ENCODE assay signal across 23 mouse cellular contexts in genomic region chr14:79315877-79316276, GRCm38 (mm10). TPM values are rescaled to one million over a fixed set of nuclear protein-coding genes. Genes with fewer than 3 reads are reported as not detected.
DNase-seq lines count a peak whose midpoint lies in the region; ATAC-seq lines count a peak whose summit lies in the region.
"Had no signal": no experiment of that assay in that cellular context is flagged by ENCODE, and none has a peak within 500 bp of the region (broad histone marks: within the 10 kb centered on the region; RNA-seq: fewer than 3 reads in every experiment).

No protein-coding gene starts in this region.

- H3K27me3 ChIP-seq in heart, embryonic 10.5 days (ENCODE audit: insufficient read depth, poor library complexity, severe bottlenecking): no peaks in the 10 kb centered on the region
- no peaks in the 10 kb centered on the region for H3K27me3 ChIP-seq in limb, embryonic 10.5 days (ENCODE audit: low read depth, poor library complexity, severe bottlenecking)
- H3K27me3 ChIP-seq in hindbrain, embryonic 13.5 days: 0 out of 2 replicates have a peak, but pooled peaks cover 5% of the 10 kb centered on the region
- H3K27me3 ChIP-seq: kidney, embryonic 15.5 days; liver, embryonic 13.5 days; midbrain, embryonic 12.5 days; stomach, embryonic 15.5 days had no signal

- H3K4me1 ChIP-seq in heart, embryonic 10.5 days: peaks cover 11% of the 10 kb centered on the region; the same call in 1 of the 2 replicates
- H3K4me1 ChIP-seq in limb, embryonic 10.5 days: peaks cover 42% of the 10 kb centered on the region
- no peaks in the 10 kb centered on the region for H3K4me1 ChIP-seq in hindbrain, embryonic 13.5 days (replicated peaks)
- H3K4me1 ChIP-seq: stomach, embryonic 15.5 days had no signal

- H3K4me3 ChIP-seq in heart, embryonic 10.5 days: no peak overlapping the region
- H3K4me3 ChIP-seq in limb, embryonic 10.5 days: no peak overlapping the region
- no peak overlapping the region for H3K4me3 ChIP-seq in hindbrain, embryonic 13.5 days
- H3K4me3 ChIP-seq: kidney, embryonic 15.5 days; liver, embryonic 13.5 days; midbrain, embryonic 12.5 days; stomach, embryonic 15.5 days had no signal

- H3K9me3 ChIP-seq in heart, embryonic 10.5 days: no peaks in the 10 kb centered on the region
- H3K9me3 ChIP-seq in limb, embryonic 10.5 days (replicated peaks): no peaks in the 10 kb centered on the region
- no peaks in the 10 kb centered on the region for H3K9me3 ChIP-seq in hindbrain, embryonic 13.5 days
- H3K9me3 ChIP-seq: kidney, embryonic 15.5 days; liver, embryonic 13.5 days; midbrain, embryonic 12.5 days; stomach, embryonic 15.5 days had no signal

- H3K9ac ChIP-seq in hindbrain, embryonic 13.5 days: no peak overlapping the region
- H3K9ac ChIP-seq: hindbrain, embryonic 14.5 days; kidney, embryonic 15.5 days; liver, embryonic 13.5 days; midbrain, embryonic 12.5 days; stomach, embryonic 15.5 days had no signal

- no peak overlapping the region for H3K27ac ChIP-seq in heart, embryonic 10.5 days
- H3K27ac ChIP-seq in limb, embryonic 10.5 days: peak overlapping the region; percentile 56
- no peak overlapping the region for H3K27ac ChIP-seq in hindbrain, embryonic 13.5 days
- H3K27ac ChIP-seq: hindbrain, embryonic 14.5 days; kidney, embryonic 15.5 days; liver, embryonic 13.5 days; midbrain, embryonic 12.5 days; stomach, embryonic 15.5 days had no signal

- peak; percentile 80 for ATAC-seq in CD4-positive, CD25-positive, alpha-beta regulatory T cell, adult 4 months
- no peak for ATAC-seq in hindbrain, embryonic 13.5 days (ENCODE audit: low FRiP score)
- ATAC-seq: forebrain, embryonic 14.5 days; intestine, embryonic 16.5 days; lung, postnatal 0 days had no signal

- no peak overlapping the region for H3K4me2 ChIP-seq in hindbrain, embryonic 13.5 days
- H3K4me2 ChIP-seq: heart, embryonic 11.5 days; hindbrain, embryonic 14.5 days; kidney, embryonic 15.5 days; liver, embryonic 13.5 days; midbrain, embryonic 12.5 days; stomach, embryonic 15.5 days had no signal

- WGBS in heart, embryonic 10.5 days: 66% methylated on average over 7 of the region's 7 CpGs
- WGBS in limb, embryonic 10.5 days: 60% methylated on average over 7 of the region's 7 CpGs
- WGBS in hindbrain, embryonic 13.5 days: 74% methylated on average over 7 of the region's 7 CpGs

- no peaks in the 10 kb centered on the region for H3K36me3 ChIP-seq in heart, embryonic 10.5 days
- H3K36me3 ChIP-seq in limb, embryonic 10.5 days: no peaks in the 10 kb centered on the region
- H3K36me3 ChIP-seq in hindbrain, embryonic 13.5 days: no peaks in the 10 kb centered on the region
- H3K36me3 ChIP-seq: kidney, embryonic 15.5 days; liver, embryonic 13.5 days; midbrain, embryonic 12.5 days; stomach, embryonic 15.5 days had no signal

- peak; percentile 86 for DNase-seq in heart, adult 11 months
- DNase-seq in heart, embryonic 10.5 days (ENCODE audit: low spot score): no peak
- no peak for DNase-seq in limb, embryonic 10.5 days (ENCODE audit: low spot score)
- peak; percentile 62 for DNase-seq in thymus, postnatal 25 days
- no peak for DNase-seq in heart, adult 18-20 months
- DNase-seq: adrenal gland, postnatal 14 days; cerebellum, adult 11 months; cerebellum, postnatal 14 days; gastrocnemius, postnatal 36 days; heart, postnatal 10 days; liver, embryonic 13.5 days; right cerebral cortex, postnatal 14 days; spleen, adult 18-20 months had no signal

RNA-seq across cellular contexts. Expression of gene Rgcc, which starts 14.4 kb away (rescaled TPM):
- polyA plus RNA-seq in heart, embryonic 10.5 days (2016; fragmentation: Nextera tagmentation; extraction: Ambion mirVana): 16.0 and 17.0 TPM in 2 replicates
- 10 to 100 TPM; 20.3 to 29.3 TPM for polyA plus RNA-seq in CD4-positive, CD25-positive, alpha-beta regulatory T cell, adult 4 months (2017; shearing (Covaris generic))
- polyA plus RNA-seq in limb, embryonic 10.5 days (2016; fragmentation: Nextera tagmentation; extraction: Ambion mirVana): 9.5 and 14.8 TPM in 2 replicates
- total RNA-seq in heart, adult 18-20 months (2021): 100 to 1,000 TPM; 112 to 122 TPM
- 29.4 and 38.8 TPM in 2 replicates for polyA plus RNA-seq in hindbrain, embryonic 13.5 days (2015; fragmentation: Nextera tagmentation; extraction: Ambion mirVana)

Comparison
In these comparisons a context has a peak if more than half of its experiments do, and no peak if none do; other contexts are left out.
1. DNase-seq: peak in heart, adult 11 months (single experiment) and thymus, postnatal 25 days (single experiment); none in heart, embryonic 10.5 days (single experiment), limb, embryonic 10.5 days (single experiment) and heart, adult 18-20 months (0 of 2).